Mouse (Mus musculus): ENCODE data around the gene Pbld2. TPM values are rescaled to one million over a fixed set of nuclear protein-coding genes. Genes with fewer than 3 reads are reported as not detected.

Pbld2 gene
- total RNA-seq, 2 experiments from 2014 or later: not detected

DNA sequence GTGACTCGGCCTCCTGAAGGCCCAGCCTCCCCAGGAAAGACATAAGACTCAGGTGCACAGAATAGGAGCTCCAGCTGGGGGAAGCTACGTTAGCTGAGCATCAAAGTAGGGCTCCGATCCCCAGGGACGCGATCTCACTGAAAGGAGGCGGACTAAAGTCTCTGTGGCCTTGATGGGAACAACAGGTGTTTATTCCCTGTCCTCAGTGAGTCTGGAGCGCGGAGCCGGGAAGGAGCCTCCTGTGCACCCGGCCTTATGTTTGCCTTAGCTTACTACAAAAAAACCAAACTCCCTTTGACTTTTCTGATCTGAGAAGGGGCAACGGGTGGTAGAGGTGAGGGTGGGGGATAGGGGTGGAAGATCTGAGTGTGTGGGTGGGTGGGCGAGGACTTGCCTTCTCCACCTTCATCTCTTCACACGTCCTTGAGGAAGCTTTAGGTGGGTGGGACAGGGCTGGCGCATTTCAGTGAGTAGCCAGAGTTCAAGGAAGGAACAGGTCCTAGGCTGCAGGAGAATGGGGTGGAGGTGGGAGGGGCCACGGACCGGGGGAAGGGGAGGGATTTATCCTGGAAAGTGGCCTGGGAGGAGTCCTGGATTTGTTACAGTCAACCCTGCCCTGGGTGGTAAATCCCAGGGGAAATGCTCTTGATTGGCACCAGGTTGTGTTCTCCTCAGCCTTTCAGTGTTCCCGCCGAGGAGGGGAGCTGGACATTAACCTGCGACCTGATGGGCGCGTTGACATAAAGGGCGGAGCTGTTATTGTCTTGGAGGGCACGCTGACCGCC, 33.0 kb downstream of the Pbld2 start:
- no peak for ATAC-seq (replicated peaks; ENCODE audit: low FRiP score, poor library complexity, severe bottlenecking)

DNA sequence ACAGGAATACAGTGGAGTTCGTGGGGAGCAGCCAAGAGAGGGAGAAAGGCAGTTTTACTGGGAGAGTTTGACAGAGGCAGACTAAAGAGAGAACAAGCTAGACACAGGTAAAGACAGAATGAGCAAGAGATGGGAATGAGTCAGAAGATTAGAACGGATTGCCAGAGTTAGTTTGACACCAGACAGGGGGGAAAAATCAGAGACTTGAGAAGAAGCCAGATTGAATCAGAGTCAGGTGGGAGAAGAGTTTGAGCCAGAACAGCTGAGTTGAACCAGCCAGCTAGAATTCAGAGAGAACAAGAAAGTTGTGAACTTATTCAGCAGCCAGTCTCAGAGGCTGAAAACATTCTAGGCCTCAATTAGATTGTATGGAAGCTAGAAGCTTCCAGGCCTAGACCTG, 35.7 kb downstream of the Pbld2 start, which contains the start of gene Pbld1:
TSS of gene Pbld1 (plus strand) at position 301 of the 400 bp plus-strand sequence.
- ATAC-seq (replicated peaks; ENCODE audit: low FRiP score, poor library complexity, severe bottlenecking): no peak

DNA sequence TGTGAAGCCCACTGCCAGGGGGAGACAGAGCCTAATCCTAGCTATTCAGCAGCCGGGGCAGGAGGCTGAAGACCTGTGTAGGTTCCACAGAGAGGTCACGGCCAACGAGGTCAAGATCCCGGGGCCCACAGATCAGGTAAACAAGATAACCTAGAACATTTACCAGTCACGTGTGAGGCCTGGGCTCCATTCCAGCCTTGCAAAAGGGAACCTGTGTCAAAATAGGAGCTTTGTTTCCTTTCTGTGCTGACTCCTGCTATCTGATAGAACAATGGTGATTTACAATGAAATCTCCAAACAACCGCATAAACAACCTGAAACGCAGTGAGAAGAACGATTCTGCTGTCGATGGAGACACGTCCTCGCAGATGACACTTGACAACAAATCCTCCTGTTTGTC, 36.3 kb downstream of the Pbld2 start:
- no peak for ATAC-seq (replicated peaks; ENCODE audit: low FRiP score, poor library complexity, severe bottlenecking)

DNA sequence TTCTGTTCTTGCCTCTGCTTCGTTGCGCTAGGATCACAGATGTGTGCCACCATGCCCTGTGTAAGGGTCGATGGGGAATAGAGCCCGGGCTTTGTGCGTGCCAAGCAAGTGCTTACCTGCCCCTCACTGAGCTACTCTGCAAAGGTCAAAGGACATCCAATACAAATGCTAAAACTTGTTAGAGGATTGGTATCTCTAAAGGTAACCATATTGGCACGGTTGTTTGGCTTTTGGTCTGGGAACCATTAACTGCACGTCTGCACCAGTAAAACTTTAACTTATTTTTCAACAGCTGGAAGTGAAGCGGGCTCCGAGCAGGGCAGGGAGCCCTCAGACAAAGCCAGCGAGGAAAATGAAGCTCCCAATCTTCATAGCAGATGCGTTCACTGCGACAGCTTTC, 37.2 kb downstream of the Pbld2 start:
- ATAC-seq (replicated peaks; ENCODE audit: low FRiP score, poor library complexity, severe bottlenecking): no peak

DNA sequence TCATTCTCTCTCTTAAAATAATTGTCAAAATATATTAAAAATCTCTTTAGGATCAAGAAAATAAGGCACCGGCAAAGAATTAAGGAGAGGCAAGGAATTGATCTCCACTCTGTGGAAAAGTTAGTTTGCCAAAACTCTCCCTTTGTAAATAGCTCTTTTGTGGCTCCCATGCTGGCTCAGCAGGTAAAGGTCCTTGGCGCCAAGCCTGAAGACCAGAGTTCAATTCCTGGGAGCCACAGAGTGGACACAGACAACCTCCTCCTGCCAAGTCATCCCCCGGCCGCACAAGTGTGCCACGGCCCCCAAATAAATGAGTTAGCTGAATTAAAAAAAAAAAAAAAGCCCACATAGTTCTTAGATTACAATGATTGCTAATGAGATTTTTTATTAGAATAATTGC, 38.6 kb downstream of the Pbld2 start:
- ATAC-seq (replicated peaks; ENCODE audit: low FRiP score, poor library complexity, severe bottlenecking): no peak

DNA sequence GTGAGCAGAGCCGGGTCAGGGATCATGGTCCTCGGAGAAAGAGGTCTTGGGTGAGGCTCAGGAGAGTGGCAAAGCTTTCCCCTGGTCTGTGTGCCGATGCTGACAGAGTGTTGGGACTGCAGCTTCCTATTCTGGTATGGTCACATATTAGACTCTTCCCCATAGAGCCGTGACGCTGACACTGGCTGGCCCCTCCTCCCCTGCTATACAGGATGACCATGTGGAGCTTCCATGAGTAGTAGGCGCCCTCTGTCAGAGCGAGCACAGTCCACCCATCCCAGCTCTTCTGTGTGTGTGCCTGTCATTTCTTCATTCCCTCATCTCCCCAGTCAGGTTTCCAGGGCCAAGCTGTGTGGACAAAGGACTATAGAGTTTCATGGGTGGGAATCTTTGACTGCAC, 39.2 kb downstream of the Pbld2 start:
- no peak for ATAC-seq (replicated peaks; ENCODE audit: low FRiP score, poor library complexity, severe bottlenecking)

DNA sequence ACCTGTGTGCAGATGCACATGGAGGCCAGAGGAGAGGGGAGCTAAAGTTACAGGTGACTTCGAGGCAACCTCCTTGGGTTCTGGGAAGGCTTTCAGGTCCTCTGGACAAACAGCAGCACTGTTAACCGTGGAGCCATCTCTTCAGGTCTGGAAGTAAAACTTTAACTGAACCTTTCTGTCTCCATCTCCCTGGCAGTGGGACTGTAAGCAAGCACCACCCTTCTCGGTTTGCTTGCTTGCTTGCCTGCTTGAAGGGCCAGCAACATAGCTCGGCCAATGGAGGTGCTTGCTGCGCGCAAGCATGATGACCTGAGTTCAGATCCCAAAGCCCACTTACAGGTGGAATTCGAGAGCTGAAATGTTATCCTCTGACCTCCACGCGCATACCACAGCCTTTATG, 40.4 kb downstream of the Pbld2 start:
- no peak for ATAC-seq (replicated peaks; ENCODE audit: low FRiP score, poor library complexity, severe bottlenecking)

DNA sequence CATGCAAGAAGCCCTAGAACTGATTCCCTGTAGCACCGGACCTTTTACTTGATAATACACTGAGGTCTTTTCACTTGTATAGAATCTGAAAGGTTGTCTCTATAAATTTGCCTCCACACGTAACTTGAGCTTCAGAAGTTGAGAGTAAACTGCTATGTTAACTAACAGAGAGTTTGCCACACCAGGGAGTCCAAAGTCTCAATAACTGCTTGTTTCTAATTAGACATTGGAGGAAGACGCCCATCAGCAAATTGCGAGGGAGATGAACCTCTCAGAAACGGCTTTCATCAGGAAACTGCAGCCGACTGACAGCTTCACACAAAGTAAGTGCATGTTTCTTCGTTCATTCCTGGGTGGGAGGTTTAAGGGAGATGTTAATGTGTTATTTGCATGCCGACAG, 41.4 kb downstream of the Pbld2 start:
- no peak for ATAC-seq (replicated peaks; ENCODE audit: low FRiP score, poor library complexity, severe bottlenecking)

DNA sequence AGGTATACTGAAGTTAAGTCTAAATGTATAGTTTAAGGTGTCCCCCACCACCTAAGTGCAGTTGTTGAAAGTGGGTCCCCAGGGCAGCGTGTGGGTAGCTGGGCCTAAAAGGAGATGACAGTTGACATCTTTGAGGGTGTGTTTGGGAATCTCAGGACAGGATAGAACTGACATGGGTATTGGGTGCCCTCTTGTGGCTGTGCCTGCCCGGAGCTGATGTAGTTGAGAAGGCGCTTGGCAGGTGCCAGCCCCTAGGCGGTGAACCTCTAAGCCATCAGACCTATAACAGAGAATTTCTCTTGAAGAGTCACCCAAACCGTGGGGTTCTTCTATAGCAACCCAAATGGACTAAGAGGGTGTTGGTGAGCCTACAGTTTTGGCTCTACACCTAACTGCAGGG, 41.9 kb downstream of the Pbld2 start:
- ATAC-seq (replicated peaks; ENCODE audit: low FRiP score, poor library complexity, severe bottlenecking): no peak

DNA sequence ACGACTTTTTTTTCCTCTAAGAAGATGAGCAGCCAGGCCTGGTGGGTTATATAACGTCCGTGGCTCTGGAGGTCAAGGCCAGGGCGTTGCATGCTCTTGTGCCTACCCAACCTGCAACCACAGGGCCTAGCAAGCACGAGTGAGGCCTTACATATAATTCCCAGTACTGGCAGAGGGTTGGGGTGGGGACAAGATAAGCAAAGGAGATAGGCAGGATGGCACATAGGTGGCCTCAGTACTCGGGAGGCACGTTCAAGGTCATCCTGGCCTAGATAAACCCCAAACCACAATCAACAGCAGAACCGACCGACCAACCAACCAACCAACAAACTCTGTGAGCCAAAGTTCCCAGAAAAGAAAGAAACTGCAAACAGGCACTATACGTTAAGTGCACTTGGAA, 62.2 kb downstream of the Pbld2 start:
- no peak for ATAC-seq (replicated peaks; ENCODE audit: low FRiP score, poor library complexity, severe bottlenecking)

DNA sequence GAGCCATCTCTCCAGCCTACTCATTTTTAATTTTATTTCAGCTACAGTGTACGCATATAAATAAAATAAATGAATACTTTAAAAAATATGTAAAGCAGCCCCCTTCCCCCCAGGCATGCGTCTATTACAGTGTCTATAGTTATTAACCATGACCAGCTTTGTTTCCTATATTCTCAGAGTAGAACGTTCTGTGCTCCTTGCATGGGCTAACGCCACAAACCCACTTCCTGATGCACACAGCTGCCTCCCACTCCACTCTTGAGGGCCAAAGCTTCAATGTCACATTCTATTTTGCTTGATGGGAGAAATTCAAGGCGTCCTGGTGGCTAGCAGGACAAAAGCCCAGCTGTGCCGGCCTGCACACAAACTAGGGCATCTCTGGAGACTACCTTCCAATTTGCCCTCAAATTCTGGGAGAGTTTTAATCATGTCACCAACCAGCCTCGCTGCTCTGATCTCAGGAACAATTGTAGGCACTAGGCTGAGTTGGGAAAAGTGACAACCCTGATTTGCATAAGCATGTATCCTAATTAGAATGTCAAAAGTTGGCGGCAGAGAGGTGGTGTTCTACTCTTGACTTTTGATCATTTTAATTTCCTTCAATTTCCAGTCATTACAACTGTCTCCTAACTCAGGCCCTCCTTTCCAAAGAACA, 65.1 kb downstream of the Pbld2 start:
- no peak for ATAC-seq (replicated peaks; ENCODE audit: low FRiP score, poor library complexity, severe bottlenecking)

DNA sequence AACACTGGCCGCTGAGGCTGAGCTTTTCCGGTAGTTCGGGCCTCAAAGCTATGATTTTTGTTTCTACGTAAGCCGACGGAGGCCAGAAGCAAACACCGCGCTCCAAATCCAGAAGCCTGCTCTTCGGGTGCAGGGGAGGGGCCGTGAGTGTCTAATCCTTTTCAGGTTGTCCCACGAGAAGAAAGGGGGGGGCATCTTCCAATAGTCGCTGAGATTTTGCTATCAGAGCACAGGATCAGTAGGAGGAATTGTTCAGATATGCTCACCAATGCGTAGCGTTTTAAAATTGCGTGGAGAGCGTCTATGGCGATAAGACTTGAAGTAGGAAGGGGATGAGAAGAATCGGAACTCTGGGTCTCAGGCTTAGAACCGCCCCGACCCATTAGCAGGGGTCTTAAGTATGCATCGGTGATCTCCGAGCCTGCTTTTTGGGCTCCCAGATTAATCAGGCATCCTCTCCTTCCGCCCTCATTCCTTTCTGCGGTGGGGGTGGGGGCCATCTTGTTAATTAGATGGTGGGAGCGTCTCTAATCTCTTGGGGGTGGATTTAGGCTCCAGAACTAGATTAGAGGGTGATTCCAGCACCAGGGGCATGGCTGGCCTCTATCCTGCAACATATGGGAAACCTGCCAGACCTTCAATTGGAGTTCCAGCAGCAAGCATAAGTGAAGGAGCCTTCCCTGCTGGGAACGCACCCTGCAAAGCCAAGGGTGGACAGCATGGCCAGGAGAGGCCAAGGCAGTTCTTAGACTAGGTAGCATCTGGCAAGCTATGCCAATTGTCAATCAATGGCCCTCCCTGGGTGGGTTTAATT, 65.8 kb downstream of the Pbld2 start:
- no peak for ATAC-seq (replicated peaks; ENCODE audit: low FRiP score, poor library complexity, severe bottlenecking)

DNA sequence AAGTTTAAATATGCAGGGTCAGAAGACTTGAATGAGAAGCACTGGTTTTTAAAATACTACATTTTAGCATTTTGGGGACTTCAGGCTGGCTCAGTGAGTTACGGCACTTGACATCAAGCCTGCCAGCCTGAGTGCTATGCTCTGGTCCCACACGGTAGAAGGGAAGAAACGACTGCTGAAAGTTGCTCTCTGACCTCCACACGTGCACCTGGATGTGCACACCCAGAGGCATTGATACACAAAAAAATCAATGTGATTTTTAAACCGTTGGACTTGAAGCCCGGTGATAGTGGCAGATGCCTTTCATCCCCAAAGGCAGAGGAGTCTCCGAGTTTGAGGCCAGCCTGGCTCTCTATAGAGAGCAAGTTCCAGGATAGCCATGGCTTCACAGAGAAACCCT, 67.8 kb downstream of the Pbld2 start:
- no peak for ATAC-seq (replicated peaks; ENCODE audit: low FRiP score, poor library complexity, severe bottlenecking)

DNA sequence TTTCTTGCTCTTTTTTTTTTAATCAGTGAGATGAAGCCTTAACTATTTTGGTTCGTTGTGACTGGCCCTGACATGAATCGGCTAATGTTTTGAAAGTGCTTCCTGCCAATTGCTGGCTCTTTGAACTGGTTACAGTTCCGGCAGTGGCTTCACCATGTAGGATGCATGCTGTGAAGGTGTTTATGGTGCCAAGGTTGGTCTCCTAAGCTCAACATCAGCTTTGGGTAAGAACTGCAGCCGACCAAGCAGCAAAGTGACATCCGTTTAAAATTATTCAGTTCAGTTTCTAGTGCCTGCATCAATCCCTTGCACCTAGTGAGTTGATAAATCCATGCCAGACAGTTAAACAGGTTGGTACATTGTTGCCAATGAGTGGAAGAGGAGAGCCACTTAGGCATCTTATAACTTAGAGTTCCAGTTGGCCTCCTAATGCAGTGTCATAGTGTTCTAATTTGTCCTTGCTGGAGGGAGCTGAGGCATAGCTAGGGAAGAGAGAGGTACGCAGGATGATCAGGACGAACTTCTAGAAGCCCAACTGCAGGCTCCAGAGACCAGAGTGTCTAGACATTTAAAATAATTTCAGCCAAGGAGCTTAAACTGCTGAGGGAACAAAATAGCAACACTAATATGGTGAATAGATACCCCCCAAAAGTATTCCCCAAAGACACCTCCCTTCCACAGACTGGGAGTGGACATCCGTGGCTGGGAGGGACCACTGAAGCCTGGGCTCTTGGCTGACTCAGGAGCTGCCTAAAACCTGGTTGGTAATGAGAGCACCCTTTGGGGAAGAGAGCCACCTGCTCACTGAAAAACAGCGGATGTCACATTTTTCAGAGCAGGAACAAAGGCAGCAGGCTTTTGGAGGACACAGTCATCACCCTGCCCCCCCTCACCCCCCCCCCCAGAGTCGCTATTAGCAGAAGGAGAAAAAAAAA, 68.8 kb downstream of the Pbld2 start:
- no peak for ATAC-seq (replicated peaks; ENCODE audit: low FRiP score, poor library complexity, severe bottlenecking)

DNA sequence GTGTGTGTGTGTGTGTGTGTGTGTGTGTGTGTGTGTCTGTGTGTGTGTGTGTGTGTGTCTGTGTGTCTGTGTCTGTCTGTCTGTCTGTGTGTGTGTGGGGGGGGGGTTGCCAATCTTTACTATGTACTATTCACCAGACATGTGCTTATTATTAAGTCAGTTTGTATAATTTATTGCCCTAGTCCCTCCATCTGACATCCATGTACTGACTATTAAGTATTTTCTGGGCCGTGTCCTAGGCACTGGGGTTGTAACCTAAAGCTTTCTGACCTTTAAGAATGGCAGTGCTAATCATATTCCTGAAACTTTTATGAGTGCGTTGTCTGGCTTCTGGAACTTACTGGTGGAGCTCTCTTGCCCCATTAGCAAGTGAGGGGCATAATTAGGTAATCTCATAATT, 72.6 kb downstream of the Pbld2 start:
- ATAC-seq (replicated peaks; ENCODE audit: low FRiP score, poor library complexity, severe bottlenecking): no peak

DNA sequence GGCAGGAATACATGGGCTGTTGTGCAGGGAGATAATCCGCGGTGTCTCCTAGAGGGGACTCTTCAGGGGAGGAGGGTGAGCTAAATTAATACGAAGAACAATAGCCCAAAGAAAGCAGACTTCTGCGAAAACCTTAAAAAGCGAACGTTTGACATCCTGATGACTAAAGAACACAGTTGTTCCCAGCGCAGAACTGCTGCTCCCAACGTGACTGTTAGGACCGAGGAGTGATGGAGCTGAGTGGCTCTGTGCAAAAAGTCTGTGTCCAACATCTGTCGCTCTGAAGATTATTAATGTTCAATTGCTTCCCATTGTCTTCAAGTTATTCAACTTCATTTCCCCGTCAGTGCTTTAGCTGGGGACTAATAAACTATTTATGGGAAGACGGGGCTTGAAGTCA, 74.1 kb downstream of the Pbld2 start:
- no peak for ATAC-seq (replicated peaks; ENCODE audit: low FRiP score, poor library complexity, severe bottlenecking)

DNA sequence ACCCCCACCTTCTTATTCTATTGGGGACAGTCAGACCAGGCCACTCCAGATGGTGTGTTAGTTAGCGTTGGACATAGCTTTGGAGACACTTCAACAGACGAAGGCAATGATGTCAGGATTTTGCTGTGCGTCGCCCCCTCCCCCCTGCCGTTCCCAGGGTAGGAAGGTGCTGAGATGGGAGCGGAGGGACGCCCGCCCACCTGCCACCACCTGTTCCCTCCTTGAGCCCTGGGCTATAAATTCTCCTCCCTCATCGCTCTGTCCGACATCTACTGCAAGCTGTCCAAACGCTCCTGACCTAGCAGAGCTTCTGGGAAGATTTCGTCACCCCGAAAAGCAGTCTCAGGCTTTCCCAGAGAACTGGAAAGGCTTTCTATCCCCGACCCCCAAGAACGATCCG, 75.4 kb downstream of the Pbld2 start, which contains the start of gene Atoh7:
TSS of gene Atoh7 (plus strand) at position 131 of the 400 bp plus-strand sequence.
- no peak for ATAC-seq (replicated peaks; ENCODE audit: low FRiP score, poor library complexity, severe bottlenecking)

DNA sequence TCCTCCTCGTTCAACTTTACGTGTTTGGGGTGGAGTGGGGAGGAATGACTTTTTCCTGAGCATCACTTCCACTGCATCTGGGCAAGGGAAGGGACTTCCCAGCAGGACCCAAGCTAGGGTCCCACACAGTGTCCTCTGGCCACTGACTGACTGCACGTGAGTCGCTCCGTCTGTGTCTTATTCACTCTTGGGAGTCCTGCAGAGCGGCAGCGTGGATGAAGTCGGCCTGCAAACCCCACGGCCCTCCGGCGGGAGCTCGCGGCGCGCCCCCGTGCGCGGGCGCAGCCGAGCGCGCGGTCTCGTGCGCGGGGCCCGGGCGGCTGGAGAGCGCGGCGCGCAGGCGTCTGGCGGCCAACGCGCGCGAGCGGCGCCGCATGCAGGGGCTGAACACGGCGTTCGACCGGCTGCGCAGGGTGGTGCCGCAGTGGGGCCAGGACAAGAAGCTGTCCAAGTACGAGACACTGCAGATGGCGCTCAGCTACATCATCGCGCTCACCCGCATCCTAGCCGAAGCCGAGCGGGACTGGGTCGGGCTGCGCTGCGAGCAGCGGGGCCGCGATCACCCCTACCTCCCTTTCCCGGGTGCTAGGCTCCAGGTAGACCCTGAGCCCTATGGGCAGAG, 75.9 kb downstream of the Pbld2 start:
- ATAC-seq (replicated peaks; ENCODE audit: low FRiP score, poor library complexity, severe bottlenecking): no peak

DNA sequence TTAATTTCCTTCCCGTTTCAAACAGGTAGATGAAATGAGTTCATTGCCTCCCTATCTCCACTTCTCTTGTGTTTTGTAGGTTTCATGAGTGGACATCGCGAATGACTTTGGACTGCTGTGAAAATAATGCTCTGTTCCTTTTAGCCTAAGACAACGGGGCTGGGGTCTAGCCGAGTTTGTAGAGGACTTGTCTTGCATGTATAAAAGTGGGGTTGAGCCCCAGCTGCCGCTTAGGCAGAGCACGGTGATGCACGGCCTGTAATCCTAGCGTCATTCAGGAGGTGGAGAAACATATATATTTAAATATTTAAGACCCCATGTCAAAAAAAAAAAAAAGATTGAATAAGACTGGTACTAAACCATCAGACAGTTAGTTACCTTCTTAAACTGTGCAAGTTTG, 76.5 kb downstream of the Pbld2 start:
- ATAC-seq (replicated peaks; ENCODE audit: low FRiP score, poor library complexity, severe bottlenecking): no peak
